Mouse (Mus musculus) limb, embryonic 14.5 days (tissue): ENCODE results near the gene Ccdc86. TPM values are rescaled to one million over a fixed set of nuclear protein-coding genes. Genes with fewer than 3 reads are reported as not detected.
A peak's percentile ranks its signal among the peaks of the same experiment; 100 is the strongest.

Source experiments
- ATAC-seq: fragments of 200-750 bp; cut with Nextera tagmentation; 2 replicates; pipeline ENCODE4 v1.8.0; 2017; ENCODE audit warnings: low read depth, moderate number of reproducible peaks, moderate TSS enrichment; ENCODE audit not compliant: low FRiP score
- DNase-seq: peaks from one replicate; pipeline ENCODE4 v3.0.0-alpha.2; 2015; ENCODE audit warnings: low spot score
- H3K27ac ChIP-seq: fragments of 300-500 bp; sonication (generic); replicated peaks from 2 replicates; pipeline ENCODE4 v1.5.1; 2014; ENCODE audit warnings: low read depth, mild to moderate bottlenecking, low read length, moderate library complexity, mixed read lengths
- H3K27me3 ChIP-seq: fragments of 300-500 bp; sonication (generic); 2 replicates; pipeline ENCODE4 v1.6.1; 2014; ENCODE audit warnings: low read length, mixed read lengths; ENCODE audit not compliant: control insufficient read depth, insufficient read depth
- H3K36me3 ChIP-seq: fragments of 300-500 bp; sonication (generic); 2 replicates; pipeline ENCODE4 v1.6.1; 2014; ENCODE audit warnings: mild to moderate bottlenecking, low read length, moderate library complexity, mixed read lengths; ENCODE audit not compliant: control insufficient read depth, insufficient read depth
- H3K4me1 ChIP-seq: fragments of 300-500 bp; sonication (generic); 2 replicates; pipeline ENCODE4 v1.6.1; 2014; ENCODE audit warnings: antibody characterized with exemption, low read length, mixed read lengths; ENCODE audit not compliant: control insufficient read depth, insufficient read depth
- H3K4me2 ChIP-seq: fragments of 300-500 bp; sonication (generic); replicated peaks from 2 replicates; pipeline ENCODE4 v1.6.1; 2014; ENCODE audit warnings: low read depth, mild to moderate bottlenecking, low read length, moderate library complexity; ENCODE audit not compliant: severe bottlenecking
- H3K4me3 ChIP-seq: fragments of 300-500 bp; sonication (generic); replicated peaks from 2 replicates; pipeline ENCODE4 v1.5.1; 2014; ENCODE audit warnings: low read length
- H3K9ac ChIP-seq: fragments of 300-500 bp; sonication (generic); 2 replicates; pipeline ENCODE4 v1.6.1; 2014; ENCODE audit warnings: mild to moderate bottlenecking, low read depth, low read length, moderate library complexity; ENCODE audit not compliant: severe bottlenecking
- H3K9me3 ChIP-seq: fragments of 300-500 bp; sonication (generic); 2 replicates; pipeline ENCODE4 v1.6.1; 2016; ENCODE audit warnings: low read length; ENCODE audit not compliant: control insufficient read depth
- POLR2A ChIP-seq: fragments of 200-500 bp; IDR thresholded peaks from 2 replicates; pipeline ENCODE4 v1.8.0; 2012; ENCODE audit warnings: inconsistent platforms, mild to moderate bottlenecking, moderate library complexity, borderline replicate concordance; ENCODE audit not compliant: insufficient read depth, insufficient read length; ENCODE audit errors: extremely low read depth
- WGBS: fragments of 180-500 bp; shearing (Covaris S2); extraction: QIAGEN DNeasy Blood & Tissue Kit; methylation state at CpG from one replicate; pipeline ENCODE4 v1.1.7; 2014; 5-methylcytosine and 5-hydroxymethylcytosine counted together
- polyA plus RNA-seq, 2 experiments: library from polyadenylated mRNA; depleted of rRNA in 1 of 2; stranded (reverse) in 1 of 2; unstranded in 1 of 2; fragments of >200 nt; fragmentation: Nextera tagmentation in 1 of 2; extraction: Ambion mirVana in 1 of 2; gene quantifications; 2 replicates each; pipeline versions ENCODE4 v1.2.1 to v1.2.3; 2012 to 2014

The Ccdc86 gene
- polyA plus RNA-seq, 2 experiments, result 10.3 to 22.4 TPM

GRCm38 (mm10) chr19:10940097-10940800 is 8.8 kb downstream of the Ccdc86 start:
- peak overlapping the region; percentile 74 for H3K4me2 ChIP-seq
- ATAC-seq, result peak; percentile 90
- H3K27ac ChIP-seq, result no peak overlapping the region
- peak; percentile 41; the same call in 1 of the 2 replicates for TF ChIP-seq POLR2A
- DNase-seq, result peak; percentile 80
- H3K27me3 ChIP-seq, result no peaks in the 10 kb centered on the region
- H3K4me1 ChIP-seq, result peaks cover 8% of the 10 kb centered on the region; the same call in 1 of the 2 replicates
- no peaks in the 10 kb centered on the region for H3K9me3 ChIP-seq
- H3K9ac ChIP-seq, result peak overlapping the region; percentile 60
- peak overlapping the region; percentile 43 for H3K4me3 ChIP-seq
- peaks cover 38% of the 10 kb centered on the region for H3K36me3 ChIP-seq
- WGBS, result 17% methylated on average over 37 of the region's 37 CpGs

GRCm38 (mm10) chr19:10938771-10939170 is 10.3 kb downstream of the Ccdc86 start:
- Histone ChIP-seq H3K9me3 (no peaks in the 10 kb centered on the region), H3K4me3 (no peak overlapping the region), H3K4me1 (peaks cover 8% of the 10 kb centered on the region; the same call in 1 of the 2 replicates), H3K9ac (no peak overlapping the region), H3K27ac (no peak overlapping the region), H3K4me2 (no peak overlapping the region), H3K27me3 (no peaks in the 10 kb centered on the region), H3K36me3 (peaks cover 24% of the 10 kb centered on the region)
- 39% methylated on average over 3 of the region's 3 CpGs for WGBS
- TF ChIP-seq POLR2A, result no peak
- DNase-seq, result no peak
- ATAC-seq, result no peak

DNA sequence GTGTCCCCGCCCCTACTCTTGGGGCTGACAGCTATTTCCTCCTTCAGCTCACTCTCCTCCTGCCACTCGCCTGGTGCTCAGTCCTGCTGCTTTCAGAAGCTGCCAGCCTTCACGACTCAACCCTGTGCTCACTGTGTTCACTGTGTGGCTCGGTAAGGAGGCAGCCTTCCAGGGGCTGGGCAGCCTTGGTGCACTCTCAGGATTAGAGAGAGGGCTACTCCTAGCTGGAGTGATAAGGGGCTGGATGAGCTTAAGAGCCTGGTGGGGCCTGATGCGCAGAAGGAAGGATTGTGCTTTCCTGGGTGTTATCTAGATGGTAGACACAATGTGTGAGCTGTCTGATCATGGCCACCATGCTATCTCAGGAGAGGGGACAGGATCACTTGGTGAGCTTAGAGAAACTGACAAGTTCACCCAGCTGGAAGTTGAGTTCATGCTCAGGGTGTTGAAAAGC is 11.9 kb downstream of the Ccdc86 start, which contains the start of gene Ptgdr2:
Gene Ptgdr2, plus strand, starts transcription at position 51 of the 454 bp plus-strand sequence.
- Histone ChIP-seq H3K9me3 (no peaks in the 10 kb centered on the region), H3K4me1 (peaks cover 8% of the 10 kb centered on the region; the same call in 1 of the 2 replicates), H3K4me3 (no peak within 1 kb of the TSS), H3K27ac (no peak within 1 kb of the TSS), H3K36me3 (peaks cover 7% of the 10 kb centered on the region), H3K9ac (no peak within 1 kb of the TSS), H3K27me3 (no peaks in the 10 kb centered on the region), H3K4me2 (no peak within 1 kb of the TSS)
- ATAC-seq, result no peak
- TF ChIP-seq POLR2A, result no peak
- WGBS, result 59% methylated on average over 5 of the region's 5 CpGs
- no peak for DNase-seq

DNA sequence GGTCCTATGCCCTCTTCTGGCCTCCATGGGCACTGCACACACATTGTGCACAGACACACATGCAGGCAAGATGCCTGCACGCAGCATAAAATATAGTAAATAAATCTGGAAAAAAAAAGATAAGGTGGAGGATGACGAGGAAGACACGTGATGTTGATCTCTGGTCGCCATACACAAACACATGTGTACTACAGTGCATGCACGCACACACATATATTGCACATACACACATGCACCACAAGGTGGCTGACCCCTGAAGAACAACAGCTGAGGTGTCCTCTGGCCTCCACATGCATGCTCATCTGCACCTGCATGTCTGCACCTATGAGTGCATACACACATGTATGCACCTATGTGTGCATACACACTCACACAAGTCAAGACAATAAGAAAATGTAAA is 13.0 kb downstream of the Ccdc86 start:
- Histone ChIP-seq H3K9me3 (no peaks in the 10 kb centered on the region), H3K4me2 (no peak overlapping the region), H3K27ac (no peak overlapping the region), H3K4me1 (peaks cover 3% of the 10 kb centered on the region; the same call in 1 of the 2 replicates), H3K4me3 (no peak overlapping the region), H3K27me3 (no peaks in the 10 kb centered on the region), H3K9ac (no peak overlapping the region), H3K36me3 (no peaks in the 10 kb centered on the region)
- no peak for TF ChIP-seq POLR2A
- 88% methylated on average over 5 of the region's 5 CpGs for WGBS
- ATAC-seq, result no peak
- no peak for DNase-seq

DNA sequence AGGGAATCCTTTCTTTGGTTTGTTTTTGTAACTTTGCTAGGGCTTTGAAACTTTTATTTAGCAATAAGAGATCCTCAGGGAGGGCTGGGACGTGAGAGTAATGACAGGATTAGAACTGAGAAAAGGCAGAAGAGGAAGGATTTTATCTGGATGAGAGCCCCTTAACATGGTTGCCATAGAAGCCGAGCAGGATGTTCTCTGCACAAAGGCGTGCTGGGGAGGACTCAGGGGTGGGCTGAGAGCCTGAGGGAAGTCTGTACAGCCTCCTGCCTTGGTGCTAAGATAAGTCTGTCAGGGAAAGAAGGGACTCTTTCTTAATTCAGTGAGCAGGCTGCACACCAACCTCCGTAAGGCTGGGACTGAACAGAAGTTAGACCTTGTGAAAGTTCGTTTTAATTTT is 14.0 kb downstream of the Ccdc86 start:
- H3K27me3 ChIP-seq, result no peaks in the 10 kb centered on the region
- H3K4me2 ChIP-seq, result no peak overlapping the region
- H3K36me3 ChIP-seq, result no peaks in the 10 kb centered on the region
- no peak overlapping the region for H3K9ac ChIP-seq
- no peaks in the 10 kb centered on the region for H3K4me1 ChIP-seq
- ATAC-seq, result no peak
- WGBS, result 61% methylated on average over 5 of the region's 5 CpGs
- no peak for TF ChIP-seq POLR2A
- no peak overlapping the region for H3K27ac ChIP-seq
- no peaks in the 10 kb centered on the region for H3K9me3 ChIP-seq
- DNase-seq, result no peak
- H3K4me3 ChIP-seq, result no peak overlapping the region
